Mouse (Mus musculus): ENCODE results near the gene Ankrd1.

GRCm38 (mm10) chr19:36150241-36151007, 30.5 kb upstream of the Ankrd1 start:
- TF ChIP-seq CTCF (IDR thresholded peaks at IDR 0.05; ENCODE audit: extremely low read depth, insufficient read length, insufficient replicate concordance, low read depth, low read length) (no peak), POLR2A (IDR thresholded peaks at IDR 0.05; ENCODE audit: low read depth, low read length) (no peak)

Measured in small intestine, adult 2 months (tissue).